Mouse (Mus musculus): ENCODE data around the gene Chat. TPM values are rescaled to one million over a fixed set of nuclear protein-coding genes. Genes with fewer than 3 reads are reported as not detected.

The Chat gene
- polyA plus RNA-seq, 1 experiment, result not detected

DNA sequence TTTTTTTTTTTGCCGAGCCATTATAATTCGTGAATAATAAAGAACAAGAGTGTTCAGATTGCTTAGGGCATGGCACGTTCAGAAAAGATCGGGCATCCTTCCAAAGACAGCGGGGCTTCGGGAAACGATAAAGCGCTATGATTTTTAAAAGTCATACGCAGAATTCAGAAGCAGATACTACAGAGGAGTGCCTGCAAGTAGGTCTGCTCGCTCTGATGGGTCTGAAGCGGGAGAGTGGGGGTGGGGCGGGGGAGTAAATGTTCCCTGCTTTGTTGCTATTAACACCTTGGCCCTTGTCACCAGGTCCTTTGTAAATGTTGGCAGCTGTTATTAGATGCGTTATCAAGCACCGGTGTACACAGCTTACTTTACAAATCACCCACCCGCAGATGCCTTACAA, 84.2 kb downstream of the Chat start:
- H3K27me3 ChIP-seq (ENCODE audit: control insufficient read depth, insufficient read depth, insufficient read length), result peaks cover 77% of the 10 kb centered on the region
- TF ChIP-seq CTCF (IDR thresholded peaks at IDR 0.05; ENCODE audit: control insufficient read depth, insufficient read depth, insufficient read length) (no peak), MAX (IDR thresholded peaks at IDR 0.05) (no peak), CEBPB (IDR thresholded peaks at IDR 0.05; ENCODE audit: low read depth) (no peak), MYOD1 (IDR thresholded peaks at IDR 0.05; ENCODE audit: control insufficient read depth, insufficient read length, low read depth) (no peak), MYOG (IDR thresholded peaks at IDR 0.05; ENCODE audit: control insufficient read depth, extremely low read depth, insufficient read length) (no peak), FOSL1 (IDR thresholded peaks at IDR 0.05; ENCODE audit: insufficient read depth, low read length, poor library complexity, severe bottlenecking) (no peak), USF1 (IDR thresholded peaks at IDR 0.05; ENCODE audit: low read depth) (no peak)

DNA sequence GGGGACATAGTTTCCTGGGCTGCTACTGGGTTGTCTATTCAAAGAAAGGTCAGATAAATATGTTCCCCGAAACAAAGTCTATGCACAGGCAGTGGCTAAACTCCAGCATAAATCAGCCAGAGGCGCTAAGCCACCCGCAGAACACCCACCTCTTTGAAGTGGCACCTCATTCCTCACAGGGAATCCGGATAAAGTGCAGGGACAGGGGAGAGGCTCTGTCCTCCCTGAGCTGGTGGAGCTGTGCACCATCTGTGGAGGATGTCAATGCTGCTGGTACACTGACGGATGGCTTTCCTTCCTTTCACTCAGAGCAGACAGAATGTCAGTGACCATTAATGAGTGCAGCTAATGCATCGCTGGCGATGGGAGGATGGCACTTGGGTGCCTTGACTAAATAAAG, 84.7 kb downstream of the Chat start:
- H3K36me3 ChIP-seq (ENCODE audit: control insufficient read depth, insufficient read depth), result no peaks in the 10 kb centered on the region
- no peaks in the 10 kb centered on the region for H3K79me2 ChIP-seq (ENCODE audit: control insufficient read depth, insufficient read depth)
- H3K27me3 ChIP-seq (ENCODE audit: control insufficient read depth, insufficient read depth, insufficient read length), result peaks cover 79% of the 10 kb centered on the region
- TF ChIP-seq FOSL1 (IDR thresholded peaks at IDR 0.05; ENCODE audit: insufficient read depth, low read length, poor library complexity, severe bottlenecking) (no peak), USF1 (IDR thresholded peaks at IDR 0.05; ENCODE audit: low read depth) (no peak), MYOD1 (IDR thresholded peaks at IDR 0.05; ENCODE audit: control insufficient read depth, insufficient read length, low read depth) (no peak), CEBPB (IDR thresholded peaks at IDR 0.05; ENCODE audit: low read depth) (no peak), CTCF (IDR thresholded peaks at IDR 0.05; ENCODE audit: control insufficient read depth, insufficient read depth, insufficient read length) (no peak), MYOG (IDR thresholded peaks at IDR 0.05; ENCODE audit: control insufficient read depth, extremely low read depth, insufficient read length) (no peak), MAX (IDR thresholded peaks at IDR 0.05) (no peak)
- H3K4me3 ChIP-seq (ENCODE audit: insufficient read depth, poor library complexity, severe bottlenecking), result no peak overlapping the region
- H3K79me3 ChIP-seq (ENCODE audit: low read depth), result no peaks in the 10 kb centered on the region
- H3ac ChIP-seq (ENCODE audit: control insufficient read depth, insufficient read length, low read depth), result no peak overlapping the region

More for the DNA sequence above, 84.2 kb downstream of the Chat start:
- Histone ChIP-seq H3K79me3 (ENCODE audit: low read depth) (no peaks in the 10 kb centered on the region), H3K79me2 (ENCODE audit: control insufficient read depth, insufficient read depth) (no peaks in the 10 kb centered on the region), H3K4me3 (ENCODE audit: insufficient read depth, poor library complexity, severe bottlenecking) (no peak overlapping the region), H3K36me3 (ENCODE audit: control insufficient read depth, insufficient read depth) (no peaks in the 10 kb centered on the region), H3ac (ENCODE audit: control insufficient read depth, insufficient read length, low read depth) (no peak overlapping the region)

DNA sequence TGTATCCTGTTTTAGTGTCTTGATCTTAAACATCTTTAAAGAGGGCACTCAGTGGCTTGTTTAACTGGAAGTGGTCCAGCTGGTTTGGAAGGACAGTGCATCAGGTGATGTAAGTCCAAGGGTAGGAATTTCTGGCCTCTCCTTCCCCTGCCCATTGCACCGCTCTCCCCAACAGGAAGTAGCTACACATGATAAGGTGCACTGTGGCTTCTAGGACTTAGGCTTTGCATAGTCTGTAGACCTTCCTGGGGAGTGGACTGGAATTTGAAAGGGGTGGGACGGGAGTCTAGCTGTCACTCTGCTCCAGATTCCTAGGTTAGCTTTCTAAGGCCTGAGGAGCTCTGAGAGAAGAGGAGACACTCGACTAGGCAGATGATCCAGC, 85.7 kb downstream of the Chat start:
- H3K79me3 ChIP-seq (ENCODE audit: low read depth), result no peaks in the 10 kb centered on the region
- peaks cover 78% of the 10 kb centered on the region for H3K27me3 ChIP-seq (ENCODE audit: control insufficient read depth, insufficient read depth, insufficient read length)
- no peaks in the 10 kb centered on the region for H3K79me2 ChIP-seq (ENCODE audit: control insufficient read depth, insufficient read depth)
- H3ac ChIP-seq (ENCODE audit: control insufficient read depth, insufficient read length, low read depth), result no peak overlapping the region
- TF ChIP-seq MAX (IDR thresholded peaks at IDR 0.05) (no peak), MYOG (IDR thresholded peaks at IDR 0.05; ENCODE audit: control insufficient read depth, extremely low read depth, insufficient read length) (no peak), CTCF (IDR thresholded peaks at IDR 0.05; ENCODE audit: control insufficient read depth, insufficient read depth, insufficient read length) (no peak), CEBPB (IDR thresholded peaks at IDR 0.05; ENCODE audit: low read depth) (no peak), FOSL1 (IDR thresholded peaks at IDR 0.05; ENCODE audit: insufficient read depth, low read length, poor library complexity, severe bottlenecking) (no peak), USF1 (IDR thresholded peaks at IDR 0.05; ENCODE audit: low read depth) (no peak), MYOD1 (IDR thresholded peaks at IDR 0.05; ENCODE audit: control insufficient read depth, insufficient read length, low read depth) (no peak)
- H3K4me3 ChIP-seq (ENCODE audit: insufficient read depth, poor library complexity, severe bottlenecking), result no peak overlapping the region
- H3K36me3 ChIP-seq (ENCODE audit: control insufficient read depth, insufficient read depth), result no peaks in the 10 kb centered on the region

DNA sequence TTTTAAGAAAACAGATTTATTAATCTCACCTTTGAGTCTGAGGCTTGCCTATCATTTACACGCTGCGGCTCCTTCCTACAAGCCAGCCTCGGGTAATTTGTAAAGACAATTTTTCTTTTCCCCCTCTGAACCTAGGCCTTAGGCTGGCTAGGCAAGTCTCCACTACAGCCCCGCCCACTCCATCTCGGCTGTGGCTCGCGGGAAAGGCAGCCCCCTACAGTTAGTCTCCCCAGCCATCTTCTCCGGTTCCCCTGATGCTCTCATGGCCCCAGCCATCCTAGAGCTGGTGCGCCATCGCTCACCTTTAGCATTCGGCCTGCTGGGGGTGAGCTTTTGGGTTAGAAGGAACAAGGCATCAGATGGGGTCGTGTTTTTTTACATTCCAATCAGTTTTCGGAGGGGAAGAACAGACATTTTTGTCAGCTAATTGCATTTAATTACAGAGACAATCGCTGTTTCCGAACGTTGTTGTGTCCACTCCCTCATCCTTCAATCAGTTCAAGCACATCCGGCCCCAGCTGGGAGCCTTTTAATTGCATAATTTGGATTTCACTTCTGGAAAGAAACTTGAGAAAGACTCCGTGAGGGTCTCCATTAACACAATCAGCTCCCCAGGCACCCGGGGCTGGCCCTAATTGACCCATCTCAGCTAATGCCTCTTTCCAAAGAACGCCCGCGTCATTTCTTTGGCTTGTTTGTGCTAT, 86.2 kb downstream of the Chat start:
- H3ac ChIP-seq (ENCODE audit: control insufficient read depth, insufficient read length, low read depth), result no peak overlapping the region
- no peak for TF ChIP-seq MYOG (IDR thresholded peaks at IDR 0.05; ENCODE audit: control insufficient read depth, extremely low read depth, insufficient read length)
- no peak for TF ChIP-seq MAX (IDR thresholded peaks at IDR 0.05)
- no peak for TF ChIP-seq CTCF (IDR thresholded peaks at IDR 0.05; ENCODE audit: control insufficient read depth, insufficient read depth, insufficient read length)
- TF ChIP-seq USF1 (IDR thresholded peaks at IDR 0.05; ENCODE audit: low read depth), result no peak
- TF ChIP-seq CEBPB (IDR thresholded peaks at IDR 0.05; ENCODE audit: low read depth), result no peak
- TF ChIP-seq MYOD1 (IDR thresholded peaks at IDR 0.05; ENCODE audit: control insufficient read depth, insufficient read length, low read depth), result no peak
- no peak for TF ChIP-seq FOSL1 (IDR thresholded peaks at IDR 0.05; ENCODE audit: insufficient read depth, low read length, poor library complexity, severe bottlenecking)
- no peaks in the 10 kb centered on the region for H3K79me2 ChIP-seq (ENCODE audit: control insufficient read depth, insufficient read depth)
- H3K79me3 ChIP-seq (ENCODE audit: low read depth), result no peaks in the 10 kb centered on the region
- H3K27me3 ChIP-seq (ENCODE audit: control insufficient read depth, insufficient read depth, insufficient read length), result peaks cover 81% of the 10 kb centered on the region
- no peaks in the 10 kb centered on the region for H3K36me3 ChIP-seq (ENCODE audit: control insufficient read depth, insufficient read depth)
- no peak overlapping the region for H3K4me3 ChIP-seq (ENCODE audit: insufficient read depth, poor library complexity, severe bottlenecking)

DNA sequence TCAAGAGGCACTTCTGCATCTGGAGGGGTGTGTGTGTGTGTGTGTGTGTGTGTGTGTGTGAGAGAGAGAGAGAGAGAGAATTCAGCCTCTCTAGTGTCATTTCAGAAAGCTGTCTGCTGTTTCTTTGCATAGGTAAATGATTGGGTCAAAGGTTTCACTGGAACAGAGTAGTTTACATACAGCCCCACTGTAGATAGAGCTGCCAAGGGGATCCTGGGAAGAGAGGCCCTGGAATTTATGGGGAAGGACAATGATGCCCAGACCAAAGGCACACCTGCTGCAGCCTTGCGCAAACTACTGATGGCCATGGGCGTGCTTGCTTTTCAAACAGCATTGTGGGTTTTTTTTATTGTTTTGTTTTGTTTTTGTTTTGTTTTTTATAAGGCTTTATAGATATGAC, 93.3 kb downstream of the Chat start:
- Histone ChIP-seq H3K79me3 (ENCODE audit: low read depth) (no peaks in the 10 kb centered on the region), H3K79me2 (ENCODE audit: control insufficient read depth, insufficient read depth) (no peaks in the 10 kb centered on the region), H3K36me3 (ENCODE audit: control insufficient read depth, insufficient read depth) (no peaks in the 10 kb centered on the region), H3ac (ENCODE audit: control insufficient read depth, insufficient read length, low read depth) (no peak overlapping the region), H3K4me3 (ENCODE audit: insufficient read depth, poor library complexity, severe bottlenecking) (no peak overlapping the region), H3K27me3 (ENCODE audit: control insufficient read depth, insufficient read depth, insufficient read length) (peaks cover 42% of the 10 kb centered on the region)
- TF ChIP-seq MAX (IDR thresholded peaks at IDR 0.05) (no peak), FOSL1 (IDR thresholded peaks at IDR 0.05; ENCODE audit: insufficient read depth, low read length, poor library complexity, severe bottlenecking) (no peak)

DNA sequence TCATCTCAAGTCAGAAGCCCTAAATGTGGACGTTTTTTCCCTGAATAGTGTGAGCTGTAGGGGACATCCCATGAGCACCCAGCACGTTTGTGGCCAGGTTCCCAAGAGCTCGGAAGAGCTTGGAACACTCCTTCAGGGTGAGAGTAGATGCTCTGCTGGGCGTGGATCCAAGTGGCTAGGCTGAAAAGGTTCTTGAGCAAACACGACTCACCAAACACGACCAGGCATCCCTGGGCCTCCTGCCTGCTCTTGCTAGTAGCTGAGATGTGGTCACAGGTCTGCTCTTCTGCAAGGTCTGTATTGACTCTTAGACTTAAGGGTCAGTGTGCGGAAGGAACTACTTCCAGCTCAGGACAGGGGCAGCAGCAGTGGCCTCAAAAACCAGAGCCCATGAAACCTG, 96.0 kb downstream of the Chat start:
- Histone ChIP-seq H3K79me3 (ENCODE audit: low read depth) (no peaks in the 10 kb centered on the region), H3ac (ENCODE audit: control insufficient read depth, insufficient read length, low read depth) (no peak overlapping the region), H3K36me3 (ENCODE audit: control insufficient read depth, insufficient read depth) (no peaks in the 10 kb centered on the region), H3K79me2 (ENCODE audit: control insufficient read depth, insufficient read depth) (no peaks in the 10 kb centered on the region), H3K27me3 (ENCODE audit: control insufficient read depth, insufficient read depth, insufficient read length) (peaks cover 36% of the 10 kb centered on the region), H3K4me3 (ENCODE audit: insufficient read depth, poor library complexity, severe bottlenecking) (no peak overlapping the region)
- TF ChIP-seq MAX (IDR thresholded peaks at IDR 0.05) (no peak), CTCF (IDR thresholded peaks at IDR 0.05; ENCODE audit: control insufficient read depth, insufficient read depth, insufficient read length) (no peak), MYOG (IDR thresholded peaks at IDR 0.05; ENCODE audit: control insufficient read depth, extremely low read depth, insufficient read length) (no peak), CEBPB (IDR thresholded peaks at IDR 0.05; ENCODE audit: low read depth) (no peak), FOSL1 (IDR thresholded peaks at IDR 0.05; ENCODE audit: insufficient read depth, low read length, poor library complexity, severe bottlenecking) (no peak), USF1 (IDR thresholded peaks at IDR 0.05; ENCODE audit: low read depth) (no peak), MYOD1 (IDR thresholded peaks at IDR 0.05; ENCODE audit: control insufficient read depth, insufficient read length, low read depth) (no peak)
